Mouse (Mus musculus) liver, postnatal 0 days (tissue): ENCODE results near the gene Acot1.

Source experiments
- CTCF ChIP-seq: sonication (generic); IDR thresholded peaks from 2 replicates; pipeline ENCODE4 v1.5.1; 2016; ENCODE audit warnings: antibody characterized with exemption, low read depth
- EP300 ChIP-seq: IDR thresholded peaks from 2 replicates; pipeline ENCODE4 v1.6.1; 2016; ENCODE audit warnings: antibody characterized with exemption, low read depth, mild to moderate bottlenecking

- TF ChIP-seq EP300 (no peak), CTCF (peak; percentile 34; the same call in 1 of the 2 replicates)
Measured at GRCm38 (mm10) chr12:84053679-84054391, 44.5 kb downstream of the Acot1 start.
